ENCODE assay signal across 16 mouse cellular contexts in the genomic region with DNA sequence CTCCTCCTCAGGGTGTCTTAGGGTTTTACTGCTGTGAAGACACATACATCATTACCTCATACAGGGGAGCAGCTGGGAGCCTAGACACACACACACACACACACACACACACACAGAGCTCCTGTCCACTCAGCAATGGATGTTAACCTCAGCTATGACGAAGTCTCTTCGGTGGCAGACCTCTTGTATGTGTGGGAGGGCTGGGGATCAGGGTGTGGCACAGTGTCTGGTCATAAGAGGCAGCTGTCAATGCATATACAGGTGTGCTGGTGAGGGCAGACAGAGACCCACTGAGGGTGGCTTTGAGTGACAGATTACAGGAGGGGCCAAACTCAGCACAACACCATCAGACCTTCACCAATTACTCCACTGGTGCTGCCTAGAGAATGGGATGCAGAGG. TPM values are rescaled to one million over a fixed set of nuclear protein-coding genes. Genes with fewer than 3 reads are reported as not detected.
DNase-seq lines count a peak whose midpoint lies in the region; ATAC-seq lines count a peak whose summit lies in the region.
"Had no signal": no experiment of that assay in that cellular context is flagged by ENCODE, and none has a peak within 500 bp of the region (broad histone marks: within the 10 kb centered on the region; RNA-seq: fewer than 3 reads in every experiment).

No protein-coding gene starts in this region.

- no peak overlapping the region for H3K9ac ChIP-seq in midbrain, embryonic 13.5 days (replicated peaks)
- H3K9ac ChIP-seq: embryonic facial prominence, embryonic 12.5 days; neural tube, embryonic 13.5 days had no signal

- WGBS in midbrain, embryonic 10.5 days, result 79% methylated on average over 2 of the region's 2 CpGs
- WGBS in midbrain, embryonic 13.5 days, result 86% methylated on average over 2 of the region's 2 CpGs

- no peaks in the 10 kb centered on the region for H3K27me3 ChIP-seq in midbrain, embryonic 10.5 days (ENCODE audit: low read depth, poor library complexity, severe bottlenecking)
- no peaks in the 10 kb centered on the region for H3K27me3 ChIP-seq in midbrain, embryonic 13.5 days
- H3K27me3 ChIP-seq: embryonic facial prominence, embryonic 12.5 days; neural tube, embryonic 13.5 days had no signal

- H3K36me3 ChIP-seq in midbrain, embryonic 10.5 days, result no peaks in the 10 kb centered on the region
- no peaks in the 10 kb centered on the region for H3K36me3 ChIP-seq in midbrain, embryonic 13.5 days
- H3K36me3 ChIP-seq: embryonic facial prominence, embryonic 12.5 days; neural tube, embryonic 13.5 days had no signal

- H3K9me3 ChIP-seq in midbrain, embryonic 10.5 days (replicated peaks), result no peaks in the 10 kb centered on the region
- no peaks in the 10 kb centered on the region for H3K9me3 ChIP-seq in midbrain, embryonic 13.5 days
- H3K9me3 ChIP-seq: embryonic facial prominence, embryonic 12.5 days; neural tube, embryonic 13.5 days had no signal

- H3K27ac ChIP-seq in midbrain, embryonic 10.5 days (replicated peaks), result 0 out of 2 replicates have a peak overlapping the region, but pooled peaks have one; percentile 3
- H3K27ac ChIP-seq in midbrain, embryonic 13.5 days, result no peak overlapping the region
- H3K27ac ChIP-seq: embryonic facial prominence, embryonic 12.5 days; neural tube, embryonic 13.5 days had no signal

- no peak overlapping the region for H3K4me2 ChIP-seq in midbrain, embryonic 13.5 days (replicated peaks)
- H3K4me2 ChIP-seq: embryonic facial prominence, embryonic 12.5 days; neural tube, embryonic 13.5 days had no signal

- intact Hi-C loops in heart, postnatal 25 days (cut with DNase I), result no loop called here

- H3K4me3 ChIP-seq in midbrain, embryonic 10.5 days, result no peak overlapping the region
- no peak overlapping the region for H3K4me3 ChIP-seq in midbrain, embryonic 13.5 days (replicated peaks)
- H3K4me3 ChIP-seq: embryonic facial prominence, embryonic 12.5 days; neural tube, embryonic 13.5 days had no signal

- H3K4me1 ChIP-seq in midbrain, embryonic 10.5 days, result peaks cover 4% of the 10 kb centered on the region; the same call in 1 of the 2 replicates
- H3K4me1 ChIP-seq in midbrain, embryonic 13.5 days (replicated peaks), result no peaks in the 10 kb centered on the region
- H3K4me1 ChIP-seq: embryonic facial prominence, embryonic 12.5 days; neural tube, embryonic 13.5 days had no signal

- no peak for ATAC-seq in midbrain, embryonic 13.5 days
- ATAC-seq: activated CD4-positive, CD25-positive, alpha-beta regulatory T cell, adult 4 months; hindbrain, embryonic 16.5 days had no signal

- DNase-seq in adrenal gland, adult 8-10 months, result peak; percentile 1
- DNase-seq in adrenal gland, postnatal 25 days, result no peak
- DNase-seq in heart, postnatal 4 days, result peak; percentile 3
- no peak for DNase-seq in heart, postnatal 25 days (ENCODE audit: low spot score)
- DNase-seq in midbrain, embryonic 10.5 days (ENCODE audit: low spot score), result no peak
- DNase-seq in ovary, postnatal 36 days (ENCODE audit: low spot score), result peak; percentile 2
- no peak for DNase-seq in embryo, embryonic 11 days
- DNase-seq: cerebellum, adult 18-20 months; kidney, adult 8-10 months; right cerebral cortex, adult 18-20 months had no signal

RNA-seq across cellular contexts. Expression of a gene that starts 24.6 kb away (rescaled TPM):
- 10 to 100 TPM; 26.8 to 54.4 (median 40.8) TPM for total RNA-seq in adrenal gland, adult 8-10 months (2022)
- total RNA-seq in adrenal gland, postnatal 25 days (2021), result 17.7 and 24.9 TPM in 2 replicates
- total RNA-seq in heart, postnatal 4 days (2021), result 10 to 100 TPM; 36.7 to 40.9 TPM
- 10 to 100 TPM; 18.8 to 24.6 TPM for total RNA-seq in heart, postnatal 25 days (2021)
- polyA plus RNA-seq in midbrain, embryonic 10.5 days (2016; fragmentation: Nextera tagmentation; extraction: Ambion mirVana), result 11.7 and 12.7 TPM in 2 replicates
- polyA plus RNA-seq in midbrain, embryonic 13.5 days (2015; fragmentation: Nextera tagmentation; extraction: Ambion mirVana), result 4.0 and 4.5 TPM in 2 replicates
- total RNA-seq: megakaryocyte, adult 5-6 weeks had no signal

Comparison
In these comparisons a context has a peak if more than half of its experiments do, and no peak if none do; other contexts are left out.
1. DNase-seq: peak in adrenal gland, adult 8-10 months (single experiment), heart, postnatal 4 days (single experiment) and ovary, postnatal 36 days (single experiment); none in adrenal gland, postnatal 25 days (single experiment), heart, postnatal 25 days (single experiment), midbrain, embryonic 10.5 days (single experiment) and embryo, embryonic 11 days (single experiment).